Mouse (Mus musculus): ENCODE data around the gene Ube2a. TPM values are rescaled to one million over a fixed set of nuclear protein-coding genes. Genes with fewer than 3 reads are reported as not detected.

Gene Ube2a
- total and polyA plus RNA-seq, 3 experiments: 16.0 to 108 (median 53.4) TPM

DNA sequence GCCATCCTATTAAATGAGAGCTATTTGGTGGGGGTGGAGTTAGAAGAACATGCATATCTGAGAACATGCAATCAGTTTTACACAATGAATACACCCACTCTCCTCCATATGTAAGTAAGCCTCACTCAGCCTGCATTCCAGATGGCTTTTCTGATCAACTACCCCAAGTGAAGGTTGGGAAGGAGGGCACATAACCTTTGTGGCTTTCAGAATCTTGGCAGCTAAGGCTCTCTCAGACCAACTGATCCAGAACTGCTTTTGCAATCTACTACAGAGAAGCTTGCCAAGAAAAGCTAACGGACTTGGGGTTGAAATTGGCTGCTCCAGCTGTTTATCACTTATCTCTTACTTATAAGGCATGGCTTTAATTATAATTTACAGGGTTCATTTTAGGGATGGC, 44.0 kb downstream of the Ube2a start:
- H3K9me3 ChIP-seq (replicated peaks): no peaks in the 10 kb centered on the region
- H3K4me3 ChIP-seq (ENCODE audit: low read depth, low read length): no peak overlapping the region
- peaks cover 25% of the 10 kb centered on the region for H3K36me3 ChIP-seq (replicated peaks)
- H3K4me1 ChIP-seq (ENCODE audit: insufficient read depth, low read depth, low read length): peaks cover 7% of the 10 kb centered on the region; the same call in 1 of the 2 replicates
- no peaks in the 10 kb centered on the region for H3K27me3 ChIP-seq (ENCODE audit: insufficient read depth, low read length)
- DNase-seq (ENCODE audit: low spot score) (no peak), ATAC-seq (ENCODE audit: extremely low read depth, insufficient number of reproducible peaks, low FRiP score, poor library complexity, severe bottlenecking) (no peak)
- TF ChIP-seq CTCF (IDR thresholded peaks at IDR 0.05; ENCODE audit: low read depth, low read length): no peak
- no peak for TF ChIP-seq POLR2AphosphoS5 (IDR thresholded peaks at IDR 0.05; ENCODE audit: insufficient replicate concordance, low read depth, low read length)
- no peak for TF ChIP-seq GATA1 (IDR thresholded peaks at IDR 0.05; ENCODE audit: borderline replicate concordance, low read length)
- TF ChIP-seq TAL1 (conservative IDR thresholded peaks at IDR 0.05; ENCODE audit: low read depth, low read length): no peak
- TF ChIP-seq GATA2 (IDR thresholded peaks at IDR 0.05; ENCODE audit: borderline replicate concordance, low read depth, low read length): no peak

DNA sequence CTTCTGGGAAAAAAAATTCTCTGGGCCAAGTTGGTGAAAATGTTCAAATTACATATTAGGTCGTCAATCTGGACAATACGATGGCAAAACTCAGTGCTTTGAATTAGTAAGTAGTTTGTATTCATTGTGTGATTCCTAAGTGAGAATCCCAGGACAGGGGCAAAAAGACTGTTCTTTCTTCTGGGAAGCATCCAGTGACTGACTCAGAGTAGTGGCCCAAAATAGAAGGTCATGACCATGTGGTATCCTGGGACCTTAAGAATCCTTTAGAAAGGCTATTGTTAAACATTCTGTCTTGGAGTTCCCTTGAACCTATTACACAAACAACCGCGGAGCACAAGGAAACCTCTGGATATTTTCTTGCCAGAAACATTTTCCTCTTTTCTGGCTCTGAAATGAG, 47.6 kb downstream of the Ube2a start:
- Histone ChIP-seq H3K27me3 (ENCODE audit: insufficient read depth, low read length) (no peaks in the 10 kb centered on the region), H3K4me3 (ENCODE audit: low read depth, low read length) (no peak overlapping the region), H3K4me1 (ENCODE audit: insufficient read depth, low read depth, low read length) (peaks cover 7% of the 10 kb centered on the region; the same call in 1 of the 2 replicates), H3K36me3 (replicated peaks) (peaks cover 31% of the 10 kb centered on the region), H3K9me3 (replicated peaks) (no peaks in the 10 kb centered on the region)
- ATAC-seq (ENCODE audit: extremely low read depth, insufficient number of reproducible peaks, low FRiP score, poor library complexity, severe bottlenecking) (no peak), DNase-seq (ENCODE audit: low spot score) (no peak)
- no peak for TF ChIP-seq GATA2 (IDR thresholded peaks at IDR 0.05; ENCODE audit: borderline replicate concordance, low read depth, low read length)
- TF ChIP-seq TAL1 (conservative IDR thresholded peaks at IDR 0.05; ENCODE audit: low read depth, low read length): no peak
- no peak for TF ChIP-seq CTCF (IDR thresholded peaks at IDR 0.05; ENCODE audit: low read depth, low read length)
- TF ChIP-seq GATA1 (IDR thresholded peaks at IDR 0.05; ENCODE audit: borderline replicate concordance, low read length): no peak
- TF ChIP-seq POLR2AphosphoS5 (IDR thresholded peaks at IDR 0.05; ENCODE audit: insufficient replicate concordance, low read depth, low read length): no peak

DNA sequence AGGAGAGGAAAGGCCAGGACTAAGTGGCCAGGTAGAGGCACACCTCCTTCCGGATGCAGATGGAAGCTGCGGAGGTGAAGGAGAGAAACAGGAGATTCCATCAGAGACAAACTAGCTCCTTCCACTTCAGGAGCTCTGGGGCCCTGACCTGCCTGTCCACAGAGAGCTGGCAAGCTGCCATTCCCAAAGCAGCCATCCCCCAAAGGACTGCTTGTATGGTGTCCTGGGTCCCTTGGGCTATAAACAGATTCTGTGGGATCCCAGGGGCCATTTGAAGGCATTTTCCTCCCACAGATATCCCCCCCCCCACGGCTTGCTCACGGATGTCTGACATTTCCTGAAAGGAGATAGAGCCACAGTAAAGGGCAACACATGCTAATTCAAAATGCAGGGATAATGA, 55.1 kb downstream of the Ube2a start:
- ATAC-seq (ENCODE audit: extremely low read depth, insufficient number of reproducible peaks, low FRiP score, poor library complexity, severe bottlenecking) (no peak), DNase-seq (ENCODE audit: low spot score) (no peak)
- Histone ChIP-seq H3K27me3 (ENCODE audit: insufficient read depth, low read length) (no peaks in the 10 kb centered on the region), H3K36me3 (replicated peaks) (peaks cover 48% of the 10 kb centered on the region), H3K4me3 (ENCODE audit: low read depth, low read length) (no peak overlapping the region), H3K9me3 (replicated peaks) (no peaks in the 10 kb centered on the region), H3K4me1 (ENCODE audit: insufficient read depth, low read depth, low read length) (no peaks in the 10 kb centered on the region)
- TF ChIP-seq TAL1 (conservative IDR thresholded peaks at IDR 0.05; ENCODE audit: low read depth, low read length) (no peak), GATA1 (IDR thresholded peaks at IDR 0.05; ENCODE audit: borderline replicate concordance, low read length) (no peak), POLR2AphosphoS5 (IDR thresholded peaks at IDR 0.05; ENCODE audit: insufficient replicate concordance, low read depth, low read length) (no peak), GATA2 (IDR thresholded peaks at IDR 0.05; ENCODE audit: borderline replicate concordance, low read depth, low read length) (no peak), CTCF (IDR thresholded peaks at IDR 0.05; ENCODE audit: low read depth, low read length) (no peak)

DNA sequence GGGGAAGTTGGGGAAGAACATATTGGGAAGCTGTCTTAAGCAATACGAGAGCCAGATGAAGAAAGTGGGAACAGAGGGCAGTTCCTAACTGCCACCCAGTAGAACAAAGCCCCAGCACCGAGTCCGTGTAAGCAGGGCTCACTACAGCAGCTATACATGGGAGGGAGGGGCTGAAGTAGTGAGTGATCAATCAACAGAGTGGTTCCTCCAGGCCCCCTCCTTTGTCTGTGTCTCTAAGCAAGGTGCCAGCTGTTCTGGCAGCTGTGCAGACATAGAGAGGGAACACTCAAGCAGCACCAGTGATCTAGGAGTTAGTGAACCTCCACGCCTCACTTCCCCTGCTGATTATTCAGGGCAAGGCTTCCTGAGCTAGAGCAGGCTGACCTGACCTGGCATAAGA, 56.0 kb downstream of the Ube2a start:
- no peak for TF ChIP-seq GATA1 (IDR thresholded peaks at IDR 0.05; ENCODE audit: borderline replicate concordance, low read length)
- no peak for TF ChIP-seq POLR2AphosphoS5 (IDR thresholded peaks at IDR 0.05; ENCODE audit: insufficient replicate concordance, low read depth, low read length)
- no peak for TF ChIP-seq GATA2 (IDR thresholded peaks at IDR 0.05; ENCODE audit: borderline replicate concordance, low read depth, low read length)
- TF ChIP-seq TAL1 (conservative IDR thresholded peaks at IDR 0.05; ENCODE audit: low read depth, low read length): no peak
- no peak for TF ChIP-seq CTCF (IDR thresholded peaks at IDR 0.05; ENCODE audit: low read depth, low read length)
- Histone ChIP-seq H3K9me3 (replicated peaks) (no peaks in the 10 kb centered on the region), H3K4me3 (ENCODE audit: low read depth, low read length) (no peak overlapping the region), H3K36me3 (replicated peaks) (peaks cover 52% of the 10 kb centered on the region), H3K27me3 (ENCODE audit: insufficient read depth, low read length) (no peaks in the 10 kb centered on the region), H3K4me1 (ENCODE audit: insufficient read depth, low read depth, low read length) (no peaks in the 10 kb centered on the region)
- DNase-seq (ENCODE audit: low spot score): no peak
- ATAC-seq (ENCODE audit: extremely low read depth, insufficient number of reproducible peaks, low FRiP score, poor library complexity, severe bottlenecking): no peak

DNA sequence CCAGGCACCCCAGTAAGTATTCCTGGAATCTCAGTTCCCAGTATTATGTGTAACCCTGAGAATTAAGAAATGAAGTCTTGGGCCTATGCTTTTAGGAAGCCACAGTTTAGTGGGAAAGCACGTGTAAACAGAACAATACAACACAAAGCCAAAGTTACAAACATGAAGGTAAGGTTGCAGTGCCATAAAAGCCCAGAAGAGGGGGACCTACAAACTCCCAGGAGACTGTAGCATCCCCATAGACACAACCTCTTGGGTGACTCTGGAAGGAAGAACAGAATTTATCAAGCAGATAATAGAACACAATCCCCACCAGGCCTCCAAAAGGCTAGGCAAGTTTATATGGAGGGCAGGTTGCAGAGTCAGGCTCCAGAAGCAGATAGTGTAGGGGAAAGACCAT, 56.9 kb downstream of the Ube2a start:
- no peak overlapping the region for H3K4me3 ChIP-seq (ENCODE audit: low read depth, low read length)
- peaks cover 48% of the 10 kb centered on the region for H3K36me3 ChIP-seq (replicated peaks)
- no peaks in the 10 kb centered on the region for H3K9me3 ChIP-seq (replicated peaks)
- no peaks in the 10 kb centered on the region for H3K4me1 ChIP-seq (ENCODE audit: insufficient read depth, low read depth, low read length)
- no peaks in the 10 kb centered on the region for H3K27me3 ChIP-seq (ENCODE audit: insufficient read depth, low read length)
- DNase-seq (ENCODE audit: low spot score): no peak
- no peak for ATAC-seq (ENCODE audit: extremely low read depth, insufficient number of reproducible peaks, low FRiP score, poor library complexity, severe bottlenecking)
- no peak for TF ChIP-seq GATA1 (IDR thresholded peaks at IDR 0.05; ENCODE audit: borderline replicate concordance, low read length)
- TF ChIP-seq CTCF (IDR thresholded peaks at IDR 0.05; ENCODE audit: low read depth, low read length): no peak

Other genes starting within 250 kb of the Ube2a start
- 8.5 and 10.9 TPM in 2 replicates for gene Akap17b, start 228.5 kb upstream of the Ube2a start, total RNA-seq (2014; fragmentation: Nextera tagmentation)
- 5.9 and 6.3 TPM in 2 replicates for gene Akap17b, start 228.5 kb upstream of the Ube2a start, total RNA-seq (2017)
- 0.53 and 0.57 TPM in 2 replicates for gene Akap17b, start 228.5 kb upstream of the Ube2a start, polyA plus RNA-seq (2012)
- gene Slc25a43, start 130.2 kb upstream of the Ube2a start, total RNA-seq (2014; fragmentation: Nextera tagmentation): 0.75 TPM in 1 of 2 replicates, not detected in the other
- not detected in 2 replicates for gene Slc25a43, start 130.2 kb upstream of the Ube2a start, total RNA-seq (2017)
- gene Slc25a43, start 130.2 kb upstream of the Ube2a start, polyA plus RNA-seq (2012): 0.06 TPM in 1 of 2 replicates, not detected in the other
- gene Slc25a5, start 78.2 kb upstream of the Ube2a start, total RNA-seq (2014; fragmentation: Nextera tagmentation): 364 and 370 TPM in 2 replicates
- 745 and 825 TPM in 2 replicates for gene Slc25a5, start 78.2 kb upstream of the Ube2a start, total RNA-seq (2017)
- 30.0 and 36.2 TPM in 2 replicates for gene Slc25a5, start 78.2 kb upstream of the Ube2a start, polyA plus RNA-seq (2012)
- 33.8 and 36.3 TPM in 2 replicates for gene C330007P06Rik, start 211 bp downstream of the Ube2a start, total RNA-seq (2014; fragmentation: Nextera tagmentation)
- 77.7 and 83.2 TPM in 2 replicates for gene C330007P06Rik, start 211 bp downstream of the Ube2a start, total RNA-seq (2017)
- 1.6 and 2.1 TPM in 2 replicates for gene C330007P06Rik, start 211 bp downstream of the Ube2a start, polyA plus RNA-seq (2012)
- gene Nkrf, start 29.0 kb downstream of the Ube2a start, total RNA-seq (2014; fragmentation: Nextera tagmentation): 20.2 and 23.1 TPM in 2 replicates
- 10.3 and 12.2 TPM in 2 replicates for gene Nkrf, start 29.0 kb downstream of the Ube2a start, total RNA-seq (2017)
- 1.4 and 1.5 TPM in 2 replicates for gene Nkrf, start 29.0 kb downstream of the Ube2a start, polyA plus RNA-seq (2012)
- 52.4 and 58.8 TPM in 2 replicates for gene Sept6, start 117.9 kb downstream of the Ube2a start, total RNA-seq (2014; fragmentation: Nextera tagmentation)
- gene Sept6, start 117.9 kb downstream of the Ube2a start, total RNA-seq (2017): 14.2 and 16.0 TPM in 2 replicates
- 4.2 and 10.7 TPM in 2 replicates for gene Sept6, start 117.9 kb downstream of the Ube2a start, polyA plus RNA-seq (2012)
- not detected in 2 replicates for gene Sowahd, start 174.9 kb downstream of the Ube2a start, total RNA-seq (2014; fragmentation: Nextera tagmentation)
- 0.05 TPM in 1 of 2 replicates, not detected in the other for gene Sowahd, start 174.9 kb downstream of the Ube2a start, total RNA-seq (2017)
- not detected in 2 replicates for gene Sowahd, start 174.9 kb downstream of the Ube2a start, polyA plus RNA-seq (2012)
- 335 and 381 TPM in 2 replicates for gene Rpl39, start 211.5 kb downstream of the Ube2a start, total RNA-seq (2014; fragmentation: Nextera tagmentation)
- gene Rpl39, start 211.5 kb downstream of the Ube2a start, total RNA-seq (2017): 3,274 and 3,292 TPM in 2 replicates
- gene Rpl39, start 211.5 kb downstream of the Ube2a start, polyA plus RNA-seq (2012): 408 and 436 TPM in 2 replicates
- 78.1 and 90.1 TPM in 2 replicates for gene Upf3b, start 236.4 kb downstream of the Ube2a start, total RNA-seq (2014; fragmentation: Nextera tagmentation)
- 30.5 and 43.4 TPM in 2 replicates for gene Upf3b, start 236.4 kb downstream of the Ube2a start, total RNA-seq (2017)
- gene Upf3b, start 236.4 kb downstream of the Ube2a start, polyA plus RNA-seq (2012): 5.2 and 13.3 TPM in 2 replicates

Measured in G1E (cell line).